Comparison of ENCODE assay signal across 8 mouse cellular contexts in the genomic region with DNA sequence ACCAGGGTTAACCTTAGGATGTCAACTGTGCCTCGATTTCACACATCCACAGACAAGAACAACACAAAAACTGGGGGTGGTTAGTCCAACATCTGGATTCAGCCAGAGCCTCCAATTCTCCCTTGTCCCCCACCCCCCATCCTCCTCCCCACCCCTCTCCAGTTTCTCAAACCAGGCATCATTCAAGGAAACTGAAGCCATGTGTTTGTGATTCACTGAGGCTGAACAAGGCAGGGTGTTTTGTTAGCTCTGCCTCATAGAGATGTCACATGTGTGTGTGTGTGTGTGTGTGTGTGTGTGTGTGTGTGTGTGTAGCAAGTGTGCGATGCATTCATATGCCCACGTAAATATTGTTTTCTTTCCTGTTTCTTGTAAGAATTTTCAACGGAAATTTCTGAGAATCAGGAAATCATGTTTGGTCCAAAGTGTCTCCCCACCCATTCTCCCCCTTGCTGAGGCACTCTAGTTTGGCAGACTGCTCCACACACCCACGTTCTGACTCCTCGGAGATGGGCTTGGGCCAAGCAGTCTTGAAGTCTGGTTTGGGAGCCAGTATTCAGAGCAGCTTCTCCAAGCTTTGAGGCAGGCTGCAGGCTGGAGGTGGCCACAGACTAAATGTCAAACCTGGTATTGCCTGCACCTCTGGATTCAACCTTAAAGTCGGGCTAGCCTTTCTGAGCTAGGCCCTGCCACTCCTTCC. TPM values are rescaled to one million over a fixed set of nuclear protein-coding genes. Genes with fewer than 3 reads are reported as not detected.
DNase-seq lines count a peak whose midpoint lies in the region; ATAC-seq and TF ChIP-seq lines count a peak whose summit lies in the region.

No protein-coding gene starts in this region.

- H3K36me3 ChIP-seq in limb, embryonic 14.5 days (ENCODE audit: control insufficient read depth, insufficient read depth, low read length) = no peaks in the 10 kb centered on the region
- no peaks in the 10 kb centered on the region for H3K36me3 ChIP-seq in small intestine, adult 2 months (ENCODE audit: control insufficient read depth, insufficient read depth, low read length)
- no peaks in the 10 kb centered on the region for H3K36me3 ChIP-seq in midbrain, embryonic 10.5 days

- no peaks in the 10 kb centered on the region for H3K9me3 ChIP-seq in limb, embryonic 14.5 days (ENCODE audit: control insufficient read depth, low read length)
- H3K9me3 ChIP-seq in midbrain, embryonic 10.5 days (replicated peaks) = no peaks in the 10 kb centered on the region

- no peaks in the 10 kb centered on the region for H3K27me3 ChIP-seq in limb, embryonic 14.5 days (ENCODE audit: control insufficient read depth, insufficient read depth, low read length)
- no peaks in the 10 kb centered on the region for H3K27me3 ChIP-seq in small intestine, adult 2 months (ENCODE audit: control insufficient read depth, insufficient read depth, low read length)
- 0 out of 2 replicates have a peak, but pooled peaks cover 8% of the 10 kb centered on the region for H3K27me3 ChIP-seq in midbrain, embryonic 10.5 days (ENCODE audit: low read depth, poor library complexity, severe bottlenecking)

- peak; percentile 87 for DNase-seq in 3T3-L1 (ENCODE audit: low read depth, low spot score)
- DNase-seq in brain, adult 2 months (ENCODE audit: low read depth, low spot score) = peak; percentile 92
- DNase-seq in gastrocnemius, postnatal 25 days = peak; percentile 80
- peak; percentile 68 to 81 for DNase-seq in kidney, postnatal 25 days
- DNase-seq in limb, embryonic 14.5 days (ENCODE audit: low spot score) = peak; percentile 75
- DNase-seq in midbrain, embryonic 10.5 days (ENCODE audit: low spot score) = no peak

- 0 out of 2 replicates have a peak overlapping the region, but pooled peaks have one; percentile 21 for H3K9ac ChIP-seq in limb, embryonic 14.5 days (ENCODE audit: low read depth, low read length, severe bottlenecking)

- TF ChIP-seq POLR2A in limb, embryonic 14.5 days (IDR thresholded peaks at IDR 0.05; ENCODE audit: borderline replicate concordance, extremely low read depth, insufficient read depth, insufficient read length) = no peak
- no peak for TF ChIP-seq POLR2A in small intestine, adult 2 months (IDR thresholded peaks at IDR 0.05; ENCODE audit: low read depth, low read length)

- peak; percentile 88 for ATAC-seq in limb, embryonic 14.5 days (ENCODE audit: low FRiP score, low read depth)
- no peak for ATAC-seq in activated CD4-positive, CD25-positive, alpha-beta regulatory T cell, adult 4 months

- no peak for TF ChIP-seq CTCF in small intestine, adult 2 months (IDR thresholded peaks at IDR 0.05; ENCODE audit: extremely low read depth, insufficient read length, insufficient replicate concordance, low read depth, low read length)

- no peak overlapping the region; the same call in 1 of the 2 replicates for H3K4me2 ChIP-seq in limb, embryonic 14.5 days (replicated peaks; ENCODE audit: low read depth, low read length, severe bottlenecking)

- WGBS in limb, embryonic 14.5 days = 24% methylated on average over 7 of the region's 7 CpGs
- 64% methylated on average over 7 of the region's 7 CpGs for WGBS in small intestine, adult 2 months
- WGBS in midbrain, embryonic 10.5 days = 75% methylated on average over 7 of the region's 7 CpGs

- H3K4me3 ChIP-seq in limb, embryonic 14.5 days (replicated peaks; ENCODE audit: low read length) = no peak overlapping the region
- H3K4me3 ChIP-seq in small intestine, adult 2 months (ENCODE audit: low read depth, low read length) = no peak overlapping the region
- H3K4me3 ChIP-seq in midbrain, embryonic 10.5 days = no peak overlapping the region

- H3K27ac ChIP-seq in limb, embryonic 14.5 days (replicated peaks; ENCODE audit: low read depth, low read length) = peak overlapping the region; percentile 84
- H3K27ac ChIP-seq in small intestine, adult 2 months (ENCODE audit: insufficient read depth, low read depth, low read length) = peak overlapping the region; percentile 35; the same call in 1 of the 2 replicates
- H3K27ac ChIP-seq in midbrain, embryonic 10.5 days (replicated peaks) = no peak overlapping the region

- H3K4me1 ChIP-seq in limb, embryonic 14.5 days (ENCODE audit: control insufficient read depth, insufficient read depth, low read length) = peaks cover 23% of the 10 kb centered on the region
- no peaks in the 10 kb centered on the region for H3K4me1 ChIP-seq in small intestine, adult 2 months (ENCODE audit: control insufficient read depth, insufficient read depth, insufficient read length, low read length)
- peaks cover 9% of the 10 kb centered on the region; the same call in 1 of the 2 replicates for H3K4me1 ChIP-seq in midbrain, embryonic 10.5 days

RNA-seq across cellular contexts. Expression of a gene that starts 16.3 kb away (rescaled TPM):
- total RNA-seq in gastrocnemius, postnatal 25 days (2021) = under 1 TPM; 0.11 to 0.26 TPM
- polyA plus RNA-seq in limb, embryonic 14.5 days (2012; rRNA removed) = 0.16 and 0.29 TPM in 2 replicates
- polyA plus RNA-seq in limb, embryonic 14.5 days (2014; fragmentation: Nextera tagmentation; extraction: Ambion mirVana) = 0.07 TPM in 1 of 2 replicates, not detected in the other
- polyA plus RNA-seq in small intestine, adult 2 months (2012; rRNA removed) = 0.11 and 0.16 TPM in 2 replicates
- polyA plus RNA-seq in activated CD4-positive, CD25-positive, alpha-beta regulatory T cell, adult 4 months (2017; shearing (Covaris generic)) = under 1 TPM in 1 of 2 experiments, not detected in 1; 0.17 TPM
- 0.07 TPM in 1 of 2 replicates, not detected in the other for polyA plus RNA-seq in midbrain, embryonic 10.5 days (2016; fragmentation: Nextera tagmentation; extraction: Ambion mirVana)
